Mouse (Mus musculus) embryonic facial prominence, embryonic 15.5 days (tissue): Measurements from ENCODE around the gene Vcl. TPM values are rescaled to one million over a fixed set of nuclear protein-coding genes. Genes with fewer than 3 reads are reported as not detected.

ENCODE experiments used
- ATAC-seq: fragments of 200-750 bp; cut with Nextera tagmentation; 2 replicates; pipeline ENCODE4 v1.8.0; 2017; ENCODE audit warnings: low read depth, moderate TSS enrichment; ENCODE audit not compliant: insufficient number of reproducible peaks, low FRiP score, low TSS enrichment
- H3K27ac ChIP-seq: fragments of 300-500 bp; sonication (generic); replicated peaks from 2 replicates; pipeline ENCODE4 v1.5.1; 2015; ENCODE audit warnings: mild to moderate bottlenecking, inconsistent platforms
- H3K27me3 ChIP-seq: fragments of 300-500 bp; sonication (generic); 2 replicates; pipeline ENCODE4 v1.6.1; 2015; ENCODE audit warnings: inconsistent platforms
- H3K36me3 ChIP-seq: fragments of 300-500 bp; sonication (generic); 2 replicates; pipeline ENCODE4 v1.6.1; 2015; ENCODE audit warnings: mild to moderate bottlenecking, inconsistent platforms
- H3K4me1 ChIP-seq: fragments of 300-500 bp; sonication (generic); 2 replicates; pipeline ENCODE4 v1.6.1; 2015; ENCODE audit warnings: inconsistent platforms
- H3K4me2 ChIP-seq: fragments of 300-500 bp; sonication (generic); replicated peaks from 2 replicates; pipeline ENCODE4 v1.6.1; 2015; ENCODE audit warnings: mild to moderate bottlenecking, inconsistent platforms
- H3K4me3 ChIP-seq: fragments of 300-500 bp; sonication (generic); replicated peaks from 2 replicates; pipeline ENCODE4 v1.5.1; 2015; ENCODE audit warnings: mild to moderate bottlenecking, inconsistent platforms
- H3K9ac ChIP-seq: fragments of 300-500 bp; sonication (generic); 2 replicates; pipeline ENCODE4 v1.6.1; 2015; ENCODE audit warnings: inconsistent platforms
- H3K9me3 ChIP-seq: fragments of 300-500 bp; sonication (generic); replicated peaks from 2 replicates; pipeline ENCODE4 v1.6.1; 2016; ENCODE audit warnings: inconsistent platforms
- WGBS: fragments of 180-500 bp; shearing (Covaris S2); methylation state at CpG from one replicate; pipeline ENCODE4 v1.1.7; 2015; 5-methylcytosine and 5-hydroxymethylcytosine counted together
- polyA plus RNA-seq: library from polyadenylated mRNA; unstranded; fragments of >200 nt; fragmentation: Nextera tagmentation; extraction: Ambion mirVana; gene quantifications from 2 replicates; pipeline ENCODE4 v1.2.1, GENCODE M21; 2015

The Vcl gene
- polyA plus RNA-seq, 1 experiment from 2014 or later: 49.6 TPM

DNA sequence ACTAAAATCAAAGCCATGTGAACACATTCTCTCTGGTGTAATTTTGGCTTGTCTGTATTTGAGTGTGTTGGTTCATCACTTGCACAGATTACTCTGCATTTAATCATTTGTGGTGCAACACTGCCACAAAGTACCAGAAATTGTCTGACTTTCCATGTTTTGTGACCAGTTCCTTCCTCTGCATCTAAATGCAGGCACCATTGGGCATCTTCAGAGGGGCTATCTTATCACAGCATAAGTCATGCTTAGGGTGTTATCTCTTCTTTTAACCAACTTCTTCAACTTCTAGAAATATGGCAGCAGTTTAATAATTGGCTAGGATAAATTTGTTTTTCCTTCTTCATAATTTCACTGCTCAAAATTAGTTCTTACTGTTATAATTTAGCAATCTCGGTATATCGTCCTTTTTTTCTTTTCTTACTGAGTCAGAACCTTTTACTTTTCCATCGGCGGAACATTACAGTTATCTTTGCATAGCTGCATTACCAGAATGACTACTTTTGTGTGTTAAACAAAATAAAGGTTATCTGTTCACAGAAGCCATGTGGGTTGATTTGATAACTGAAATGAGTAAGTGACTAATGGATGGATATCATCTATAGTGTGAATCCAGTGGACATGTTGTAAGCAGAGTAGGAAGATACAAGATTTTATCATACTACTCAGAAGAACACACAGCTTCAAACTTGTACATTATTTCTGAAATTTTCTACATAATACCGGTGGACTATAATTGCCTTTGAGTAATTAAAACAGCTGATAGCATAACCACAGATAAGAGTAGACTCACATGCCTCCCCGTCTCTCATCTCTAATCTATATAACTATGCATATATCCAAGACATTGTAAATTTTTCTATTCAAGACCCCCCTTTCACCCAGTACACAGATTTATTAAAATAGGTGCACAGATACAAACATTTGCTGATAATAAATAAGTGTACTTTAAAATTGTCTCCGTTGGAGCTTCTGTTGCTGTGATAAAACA is 12.3 kb upstream of the Vcl start:
- WGBS: 86% methylated on average over 7 of the region's 7 CpGs
- Histone ChIP-seq H3K27me3 (no peaks in the 10 kb centered on the region), H3K27ac (no peak overlapping the region), H3K9me3 (no peaks in the 10 kb centered on the region), H3K4me2 (no peak overlapping the region), H3K36me3 (no peaks in the 10 kb centered on the region), H3K9ac (no peak overlapping the region), H3K4me3 (no peak overlapping the region), H3K4me1 (no peaks in the 10 kb centered on the region)
- ATAC-seq: no peak

DNA sequence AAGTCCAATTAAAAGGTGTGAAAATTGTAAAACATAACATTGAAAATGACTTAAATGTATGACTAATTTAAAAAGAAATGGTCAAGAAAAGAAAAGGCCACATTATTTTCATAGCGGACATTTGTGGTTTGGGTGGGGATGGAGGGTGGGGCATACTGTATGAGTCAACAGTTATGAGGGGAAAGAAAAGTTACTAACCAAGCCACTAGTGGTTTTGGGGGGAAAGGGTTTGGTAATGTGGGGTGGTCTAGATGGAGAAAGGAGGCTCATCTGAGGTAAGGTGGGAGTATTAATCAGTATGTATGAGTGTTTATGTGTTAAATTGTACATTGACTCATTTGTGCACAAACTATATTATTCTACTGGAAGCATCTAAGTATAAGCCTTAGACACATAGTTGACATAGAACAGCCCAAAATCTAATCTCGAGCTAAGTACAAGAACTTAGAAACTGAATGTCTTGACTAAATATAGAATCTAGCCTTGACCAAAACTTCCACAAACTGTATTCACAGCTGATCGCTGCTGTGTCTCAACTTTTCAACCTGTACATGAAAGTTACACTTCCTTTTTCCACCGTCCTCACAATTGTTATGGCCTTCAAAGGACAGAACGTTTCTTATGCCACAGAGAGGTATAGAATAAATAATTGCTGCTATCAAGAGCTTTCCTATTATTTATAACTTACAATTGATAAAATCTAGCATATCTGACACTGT is 5.0 kb upstream of the Vcl start:
- Histone ChIP-seq H3K9ac (no peak overlapping the region), H3K4me3 (no peak overlapping the region), H3K4me1 (no peaks in the 10 kb centered on the region), H3K4me2 (no peak overlapping the region), H3K27ac (no peak overlapping the region), H3K27me3 (no peaks in the 10 kb centered on the region), H3K9me3 (no peaks in the 10 kb centered on the region), H3K36me3 (no peaks in the 10 kb centered on the region)
- WGBS: 74% methylated on average over 5 of the region's 5 CpGs
- no peak for ATAC-seq

DNA sequence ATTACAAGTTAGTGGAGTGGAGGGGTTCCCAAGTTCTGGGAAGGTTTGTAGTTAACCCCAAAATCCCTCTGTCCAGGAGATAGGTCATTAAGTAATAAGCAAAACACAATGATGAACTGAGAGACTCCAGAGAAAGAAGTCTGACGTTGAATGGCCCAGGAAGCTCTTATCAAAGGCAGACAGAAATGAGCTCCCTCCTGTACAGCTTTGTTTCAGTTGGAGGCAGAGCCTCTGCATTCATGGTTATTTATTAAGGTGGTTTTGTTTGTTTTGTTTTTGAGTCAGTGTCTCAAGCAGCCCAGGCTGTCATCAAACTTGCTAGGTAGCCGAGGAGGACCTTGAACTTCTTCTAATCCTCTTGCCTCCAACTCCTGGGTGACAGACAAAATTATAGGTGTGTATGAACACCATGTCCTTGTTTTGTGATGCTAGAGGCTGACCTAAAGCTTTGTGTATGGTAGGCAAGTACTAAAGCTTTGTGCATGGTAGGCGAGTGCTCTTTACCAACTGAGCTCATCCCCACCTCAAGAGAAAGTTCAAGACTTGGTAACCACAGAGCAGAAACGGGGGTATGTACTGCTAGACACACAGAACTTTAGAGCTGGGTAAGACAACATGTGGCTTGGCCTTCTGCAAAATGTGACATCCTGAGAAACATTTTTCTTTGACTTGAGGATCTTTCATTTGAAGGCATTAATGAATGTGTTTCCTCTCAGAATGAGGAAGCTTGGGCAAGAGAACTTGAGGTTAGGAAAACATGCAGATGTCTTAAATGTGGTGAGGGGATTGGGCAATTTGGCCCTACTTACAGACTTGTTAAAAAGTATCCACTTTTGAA is 1.5 kb upstream of the Vcl start:
- no peak overlapping the region for H3K4me2 ChIP-seq
- WGBS: 79% methylated on average over 4 of the region's 4 CpGs
- no peaks in the 10 kb centered on the region for H3K27me3 ChIP-seq
- H3K9ac ChIP-seq: no peak overlapping the region
- peaks cover 19% of the 10 kb centered on the region for H3K4me1 ChIP-seq
- no peak overlapping the region for H3K27ac ChIP-seq
- no peak overlapping the region for H3K4me3 ChIP-seq
- no peaks in the 10 kb centered on the region for H3K9me3 ChIP-seq
- no peaks in the 10 kb centered on the region for H3K36me3 ChIP-seq
- no peak for ATAC-seq

DNA sequence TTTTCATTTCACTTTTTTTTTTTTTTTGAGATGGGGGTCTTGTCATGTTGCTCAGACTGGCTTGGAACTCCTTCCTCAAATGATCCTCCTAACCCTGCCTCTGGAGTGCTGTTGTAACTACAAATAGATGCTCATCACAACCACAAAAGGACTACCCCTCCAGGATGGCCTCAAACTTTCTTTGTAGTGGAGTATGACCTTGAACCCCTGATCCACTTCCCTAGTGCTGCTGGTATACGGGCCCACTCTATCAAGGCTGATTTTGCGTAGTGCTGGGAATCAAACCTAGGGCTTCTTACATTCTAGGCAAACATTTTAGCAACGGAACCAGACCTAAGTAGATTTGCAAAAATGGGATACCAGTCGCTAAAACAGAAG is 901 bp upstream of the Vcl start:
- Histone ChIP-seq H3K36me3 (no peaks in the 10 kb centered on the region), H3K4me2 (peak overlapping the region; percentile 84), H3K9me3 (no peaks in the 10 kb centered on the region), H3K4me3 (peak overlapping the region; percentile 82), H3K9ac (no peak overlapping the region), H3K27ac (peak overlapping the region; percentile 87), H3K27me3 (no peaks in the 10 kb centered on the region), H3K4me1 (peaks cover 19% of the 10 kb centered on the region)
- WGBS: 18% methylated on average over 4 of the region's 4 CpGs
- ATAC-seq: no peak

DNA sequence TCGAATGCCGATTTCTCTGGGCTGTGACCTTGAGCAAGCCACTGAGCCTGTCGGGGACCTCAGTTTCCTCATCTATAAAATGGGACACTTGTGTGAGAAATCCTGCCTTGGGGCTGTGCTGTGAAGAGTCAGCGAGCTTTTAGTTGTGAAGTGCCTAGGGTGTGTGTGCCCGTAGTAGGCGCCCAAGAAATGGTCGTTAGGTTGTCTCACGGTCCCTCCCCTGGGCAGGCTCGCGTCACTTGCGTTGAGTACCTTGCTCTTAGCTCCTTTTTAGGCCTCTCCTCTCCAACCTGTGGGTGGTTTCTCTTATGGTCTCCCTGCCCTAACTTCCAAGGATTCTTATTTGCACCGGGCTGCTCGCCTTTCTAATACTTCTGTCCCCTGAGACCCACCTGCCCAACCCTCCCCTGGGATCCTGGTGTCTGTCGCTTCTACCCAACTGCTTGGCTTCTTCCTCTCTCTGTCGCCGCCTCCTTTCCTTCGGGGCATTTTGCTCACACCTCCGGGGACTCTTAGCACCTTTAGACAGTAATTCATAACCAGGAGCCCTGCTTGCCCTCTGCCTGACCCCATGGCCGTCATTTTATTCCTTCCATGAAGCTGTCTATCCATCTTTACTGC is 726 bp downstream of the Vcl start:
- Histone ChIP-seq H3K4me3 (peak overlapping the region; percentile 82), H3K9ac (peak overlapping the region; percentile 87), H3K9me3 (no peaks in the 10 kb centered on the region), H3K4me2 (peak overlapping the region; percentile 84), H3K36me3 (no peaks in the 10 kb centered on the region), H3K27ac (peak overlapping the region; percentile 87), H3K4me1 (peaks cover 19% of the 10 kb centered on the region), H3K27me3 (no peaks in the 10 kb centered on the region)
- ATAC-seq: no peak
- under 1% methylated on average over 19 of the region's 19 CpGs for WGBS

DNA sequence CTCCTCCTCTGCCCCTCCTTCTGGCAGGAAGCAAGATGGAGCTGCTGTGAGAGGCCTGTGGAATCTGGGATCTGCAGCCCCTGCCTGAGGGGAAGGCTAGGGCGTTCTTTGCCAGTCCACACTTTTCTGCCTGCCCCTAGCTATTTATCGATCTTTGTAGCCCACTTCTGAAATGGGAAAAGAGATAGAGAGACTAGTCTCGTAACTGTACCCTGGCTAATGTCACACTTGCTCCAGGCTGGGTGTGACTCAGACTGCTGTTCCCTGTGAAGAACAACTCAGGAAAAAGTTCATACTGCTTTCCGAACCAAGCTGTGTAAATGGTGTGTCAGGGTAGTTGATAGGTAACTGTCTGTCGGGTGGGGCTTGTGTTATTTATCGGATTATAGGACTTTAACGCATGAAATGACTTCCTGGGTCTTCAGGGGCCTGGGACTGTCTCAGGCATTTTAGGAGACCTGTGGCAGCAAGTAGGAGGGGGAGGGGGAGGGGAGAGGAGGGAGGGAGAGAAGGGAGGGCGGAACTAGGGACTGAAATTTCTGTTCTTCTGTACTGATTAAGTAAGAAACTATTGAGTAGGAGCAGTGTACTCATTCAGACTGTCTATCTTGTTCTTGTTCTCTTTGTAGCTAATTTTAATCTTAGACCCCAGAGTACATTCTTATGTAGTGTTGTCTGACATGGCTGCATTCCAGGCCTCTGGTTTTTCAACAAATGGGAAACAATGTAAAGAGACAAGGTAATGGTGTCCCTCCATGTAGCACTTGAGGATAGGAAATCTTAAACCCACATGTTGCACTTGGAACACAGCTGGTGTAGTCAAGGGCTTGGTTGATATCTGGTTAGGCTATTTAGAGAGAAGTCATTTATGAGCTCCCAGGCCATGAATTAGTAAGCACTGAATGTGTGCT is 1.5 kb downstream of the Vcl start:
- Histone ChIP-seq H3K27ac (peak overlapping the region; percentile 87; the same call in 1 of the 2 replicates), H3K4me3 (peak overlapping the region; percentile 82), H3K9ac (peak overlapping the region; percentile 87), H3K4me2 (peak overlapping the region; percentile 84), H3K4me1 (peaks cover 19% of the 10 kb centered on the region), H3K9me3 (no peaks in the 10 kb centered on the region), H3K27me3 (no peaks in the 10 kb centered on the region), H3K36me3 (no peaks in the 10 kb centered on the region)
- no peak for ATAC-seq
- WGBS: 21% methylated on average over 8 of the region's 8 CpGs

DNA sequence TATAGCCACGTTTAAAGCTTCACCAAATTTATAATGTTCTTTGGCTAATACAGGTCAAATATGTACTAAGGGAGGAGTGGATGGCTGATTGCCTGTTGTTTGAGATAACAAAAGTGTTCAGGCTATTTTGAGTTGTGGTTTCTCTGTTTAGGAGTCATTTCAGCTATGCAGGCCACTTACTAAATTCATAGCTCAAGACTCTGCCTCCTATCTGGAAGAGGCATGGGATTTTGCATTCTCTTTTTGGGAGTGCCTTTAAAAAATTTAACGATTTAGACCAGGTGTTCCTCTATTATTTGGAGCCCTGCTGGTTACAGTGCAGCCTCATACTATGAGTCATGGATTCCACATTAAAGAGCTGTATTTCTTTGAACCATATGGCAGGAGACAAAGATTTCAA is 9.2 kb downstream of the Vcl start:
- H3K9me3 ChIP-seq: no peaks in the 10 kb centered on the region
- H3K9ac ChIP-seq: no peak overlapping the region
- H3K36me3 ChIP-seq: no peaks in the 10 kb centered on the region
- WGBS: 43% methylated on average over 2 of the region's 2 CpGs
- H3K4me3 ChIP-seq: no peak overlapping the region
- H3K27ac ChIP-seq: no peak overlapping the region
- no peak overlapping the region for H3K4me2 ChIP-seq
- H3K27me3 ChIP-seq: no peaks in the 10 kb centered on the region
- ATAC-seq: no peak
- H3K4me1 ChIP-seq: no peaks in the 10 kb centered on the region

DNA sequence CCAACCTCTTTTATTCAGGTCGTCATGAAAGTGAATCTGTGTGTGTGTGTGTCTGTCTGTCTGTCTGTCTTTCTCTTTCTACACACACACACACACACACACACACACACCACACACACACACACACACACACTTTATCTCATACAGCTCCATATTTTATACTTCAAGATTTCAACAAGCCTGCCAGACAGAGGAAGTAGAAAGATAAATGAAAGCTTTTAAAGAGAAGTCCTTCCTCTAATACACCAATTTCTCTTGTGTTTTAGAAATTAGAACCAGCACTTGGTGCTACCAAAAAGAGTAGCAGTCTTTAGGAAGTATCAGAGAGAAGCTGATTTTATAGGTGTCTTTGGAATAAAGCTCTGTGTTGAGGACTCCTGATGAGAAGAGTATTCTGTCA is 9.7 kb downstream of the Vcl start:
- H3K9ac ChIP-seq: no peak overlapping the region
- H3K27me3 ChIP-seq: no peaks in the 10 kb centered on the region
- H3K27ac ChIP-seq: no peak overlapping the region

DNA sequence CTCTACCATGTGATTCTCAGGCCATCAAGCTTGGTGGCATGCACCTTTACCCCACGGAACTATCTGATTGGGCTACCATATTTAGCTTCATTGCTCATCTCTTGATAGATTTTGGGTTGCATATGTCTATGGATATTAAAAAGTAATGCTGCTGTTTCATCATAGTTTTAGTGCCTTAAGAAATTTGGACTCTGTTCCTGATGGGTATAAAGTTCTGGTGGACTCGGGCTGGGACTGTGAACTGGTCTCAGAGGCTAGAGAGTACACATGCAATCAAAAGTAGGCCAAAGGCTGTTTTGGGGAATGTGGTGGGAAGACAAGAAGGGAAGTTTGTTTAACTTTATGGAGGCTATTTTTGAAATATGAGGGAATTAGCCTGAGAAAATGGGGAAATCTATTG is 16.1 kb downstream of the Vcl start:
- no peaks in the 10 kb centered on the region for H3K9me3 ChIP-seq
- no peak overlapping the region for H3K4me3 ChIP-seq
- no peak for ATAC-seq
- H3K4me2 ChIP-seq: no peak overlapping the region
- no peak overlapping the region for H3K9ac ChIP-seq
- 86% methylated on average over 2 of the region's 2 CpGs for WGBS
- no peaks in the 10 kb centered on the region for H3K36me3 ChIP-seq
- no peaks in the 10 kb centered on the region for H3K27me3 ChIP-seq
- H3K27ac ChIP-seq: no peak overlapping the region
- H3K4me1 ChIP-seq: no peaks in the 10 kb centered on the region

More for the DNA sequence above, 9.7 kb downstream of the Vcl start:
- no peaks in the 10 kb centered on the region for H3K4me1 ChIP-seq
- no peak overlapping the region for H3K4me2 ChIP-seq
- no peak overlapping the region for H3K4me3 ChIP-seq
- ATAC-seq: no peak
- no peaks in the 10 kb centered on the region for H3K36me3 ChIP-seq
- H3K9me3 ChIP-seq: no peaks in the 10 kb centered on the region
- 25% methylated on average over 1 of the region's 1 CpGs for WGBS

DNA sequence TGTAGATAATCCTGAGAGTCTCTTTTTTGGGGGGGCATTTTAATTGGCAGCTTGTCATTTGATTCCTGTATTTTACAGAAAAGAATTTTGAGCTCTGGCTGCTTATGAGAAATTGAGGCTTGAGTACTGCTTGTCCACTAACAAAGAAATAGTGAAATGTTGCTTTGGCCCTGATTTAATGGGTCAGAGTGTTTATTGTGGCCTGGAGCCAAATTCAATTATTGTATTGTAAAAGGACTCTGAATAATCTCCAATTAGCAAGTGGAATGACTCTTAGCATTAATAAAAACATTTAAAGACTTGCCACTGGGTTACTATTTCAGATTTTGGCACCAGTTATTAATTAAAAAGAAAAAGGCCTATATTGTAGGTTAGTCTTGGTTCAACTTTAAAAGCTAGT is 26.8 kb downstream of the Vcl start:
- no peak for ATAC-seq
- H3K4me1 ChIP-seq: 0 out of 2 replicates have a peak, but pooled peaks cover 3% of the 10 kb centered on the region
- H3K4me3 ChIP-seq: no peak overlapping the region
- no peak overlapping the region for H3K4me2 ChIP-seq
- H3K36me3 ChIP-seq: no peaks in the 10 kb centered on the region
- no peaks in the 10 kb centered on the region for H3K9me3 ChIP-seq
- no peaks in the 10 kb centered on the region for H3K27me3 ChIP-seq
- H3K9ac ChIP-seq: no peak overlapping the region
- H3K27ac ChIP-seq: no peak overlapping the region
